Mouse (Mus musculus): Measurements from ENCODE around the gene Ppp2r5c. TPM values are rescaled to one million over a fixed set of nuclear protein-coding genes. Genes with fewer than 3 reads are reported as not detected.

Gene Ppp2r5c
- 230 TPM for polyA plus RNA-seq (2017; shearing (Covaris generic))

DNA sequence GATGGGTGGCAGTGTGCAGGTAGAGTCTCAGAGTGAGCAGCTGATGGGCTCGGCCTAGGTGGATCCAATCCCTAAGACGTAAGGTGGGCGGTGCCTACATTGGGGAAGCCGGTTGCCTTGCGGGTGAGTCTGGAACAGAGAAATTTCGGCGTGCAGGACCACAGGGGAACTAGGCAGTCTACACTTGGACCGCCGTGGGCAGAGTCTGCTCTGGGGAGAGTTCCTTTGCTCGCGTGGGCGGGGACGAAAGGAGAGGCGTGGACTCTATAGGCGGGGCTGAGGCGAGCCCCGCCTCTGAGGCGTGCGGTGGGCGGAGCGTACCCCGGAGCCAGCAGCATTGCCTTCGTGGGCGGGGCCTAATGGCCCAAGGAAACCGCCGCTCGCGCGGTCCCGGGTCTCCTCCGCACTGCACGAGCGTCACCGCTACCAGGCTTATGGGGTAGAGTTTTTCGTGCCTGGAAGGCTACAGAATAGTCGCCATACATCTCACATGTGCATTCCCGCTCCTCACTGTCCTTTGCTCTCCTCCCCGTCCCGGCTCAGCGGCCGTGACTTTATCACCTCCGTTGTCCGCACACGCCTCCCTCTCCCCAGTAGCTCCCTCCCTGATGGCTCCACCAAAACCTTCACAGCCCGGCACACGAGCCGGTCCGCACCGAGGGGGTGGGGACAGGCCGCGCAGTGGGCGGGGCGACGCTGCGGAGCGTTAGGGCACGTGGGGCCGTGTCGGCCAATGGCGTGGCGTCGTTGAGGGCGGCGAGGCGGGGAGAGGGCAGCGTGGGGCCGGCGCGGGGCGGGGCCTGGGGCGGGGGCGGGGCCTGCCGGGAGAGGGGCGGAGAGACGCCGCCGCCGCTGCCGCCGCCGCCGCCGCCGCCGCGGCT, at the start of gene Ppp2r5c:
Gene Ppp2r5c, plus strand, starts transcription at position 831 of the 881 bp plus-strand sequence.

DNA sequence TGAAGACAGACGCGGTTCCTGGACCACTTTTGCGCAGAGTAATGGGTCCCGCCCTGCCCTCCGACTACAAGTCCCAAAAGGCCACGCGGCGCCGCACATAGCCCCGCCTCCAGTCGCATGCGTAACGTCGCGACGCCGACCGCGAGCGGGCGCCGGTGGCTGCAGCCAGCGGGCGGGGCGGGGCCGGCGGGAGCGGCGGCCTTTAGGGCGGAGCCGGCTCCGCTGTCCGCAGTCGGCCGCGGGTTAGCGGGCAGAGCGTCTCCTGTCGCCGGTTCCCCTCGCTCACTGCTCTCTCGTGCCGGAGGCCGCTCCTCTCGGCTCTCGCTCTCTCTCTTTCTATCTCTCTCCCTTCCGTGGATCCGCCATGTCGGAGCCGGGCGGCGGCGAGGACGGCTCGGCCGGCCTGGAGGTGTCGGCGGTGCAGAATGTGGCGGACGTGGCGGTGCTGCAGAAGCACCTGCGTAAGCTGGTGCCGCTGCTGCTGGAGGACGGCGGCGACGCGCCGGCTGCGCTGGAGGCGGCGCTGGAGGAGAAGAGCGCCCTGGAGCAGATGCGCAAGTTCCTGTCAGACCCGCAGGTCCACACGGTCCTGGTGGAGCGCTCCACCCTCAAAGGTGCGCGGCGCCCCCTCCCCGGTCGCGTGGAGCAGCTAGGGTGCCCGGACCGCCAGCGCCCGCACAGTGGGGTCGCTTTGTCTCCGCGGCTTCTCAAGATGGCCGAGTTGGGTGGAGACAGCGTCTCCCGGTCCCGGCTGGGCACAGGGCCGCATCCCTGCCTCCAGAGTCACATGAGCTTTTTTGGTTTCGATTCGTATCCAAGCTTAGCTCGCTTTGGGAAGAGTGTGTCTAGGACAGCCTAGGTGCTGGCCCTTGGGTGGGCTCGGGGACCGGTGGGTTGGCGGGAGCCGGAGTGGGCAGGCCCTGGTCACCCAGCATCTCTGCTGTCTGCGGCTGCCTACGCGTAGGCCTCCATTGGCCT, 154.6 kb downstream of the Ppp2r5c start, which contains the start of gene Dync1h1:
Gene Dync1h1, plus strand, starts transcription at position 212 of the 978 bp plus-strand sequence.

Other genes starting within 250 kb of the Ppp2r5c start
- gene Dio3, start 168.1 kb upstream of the Ppp2r5c start, polyA plus RNA-seq (2017; shearing (Covaris generic)): not detected
- gene Dync1h1, start 154.3 kb downstream of the Ppp2r5c start, polyA plus RNA-seq (2017; shearing (Covaris generic)): 34.8 TPM
- gene 1700001K19Rik, start 235.5 kb downstream of the Ppp2r5c start, polyA plus RNA-seq (2017; shearing (Covaris generic)): not detected

Data from CD4-positive, CD25-positive, alpha-beta regulatory T cell (primary cell).